Mouse (Mus musculus): Measurements from ENCODE around the gene Tas2r126. TPM values are rescaled to one million over a fixed set of nuclear protein-coding genes. Genes with fewer than 3 reads are reported as not detected.

The Tas2r126 gene
- total RNA-seq (2012; rRNA removed) (not detected in 2 replicates), polyA plus RNA-seq (2012; ENCODE audit: insufficient read depth in 1 of 2, insufficient read length in 2 of 2, low read depth in 1 of 2, low replicate concordance in 2 of 2, missing spikeins in 1 of 2) (not detected)

GRCm38 (mm10) chr6:42434446-42434845, at the start of gene Tas2r126:
Tas2r126 (plus strand) TSS chr6:42434535.
- Histone ChIP-seq H3K9me3 (replicated peaks; ENCODE audit: insufficient read depth, low read length) (no peaks in the 10 kb centered on the region), H3K27ac (ENCODE audit: control insufficient read depth, low read depth, low read length) (no peak within 1 kb of the TSS), H3K36me3 (ENCODE audit: control insufficient read depth in 1 of 2, insufficient read depth in 2 of 2, low read length in 2 of 2) (no peaks in the 10 kb centered on the region), H3K9ac (ENCODE audit: control insufficient read depth, low read depth, low read length, poor library complexity, severe bottlenecking) (no peak within 1 kb of the TSS), H3K27me3 (ENCODE audit: control insufficient read depth in 1 of 2, insufficient read depth in 2 of 2, low read length in 2 of 2) (no peaks in the 10 kb centered on the region), H3K4me3 (ENCODE audit: control insufficient read depth in 1 of 2, insufficient read depth in 1 of 2, low read depth in 2 of 2, low read length in 2 of 2) (no peak within 1 kb of the TSS), H3K4me1 (ENCODE audit: control insufficient read depth in 1 of 2, insufficient read depth in 2 of 2, low read length in 2 of 2) (no peaks in the 10 kb centered on the region), H3K79me2 (ENCODE audit: control insufficient read depth, insufficient read depth, low read length, poor library complexity) (no peaks in the 10 kb centered on the region)
- no peak for DNase-seq (ENCODE audit: low read depth, low spot score)
- TF ChIP-seq SMC3 (IDR thresholded peaks at IDR 0.05; ENCODE audit: low read depth, low read length) (no peak), MEF2A (IDR thresholded peaks at IDR 0.05; ENCODE audit: extremely low read depth, insufficient replicate concordance, low read depth, low read length, poor library complexity, severe bottlenecking) (no peak), POLR2AphosphoS2 (IDR thresholded peaks at IDR 0.05; ENCODE audit: low read length) (no peak), NRF1 (IDR thresholded peaks at IDR 0.05; ENCODE audit: insufficient read depth, low read depth, low read length, poor library complexity, severe bottlenecking) (no peak), HCFC1 (IDR thresholded peaks at IDR 0.05; ENCODE audit: low read depth, low read length) (no peak), ZMIZ1 (IDR thresholded peaks at IDR 0.05; ENCODE audit: low read depth, low read length) (no peak), BHLHE40 (IDR thresholded peaks at IDR 0.05; ENCODE audit: borderline replicate concordance, low read depth, low read length) (no peak), GATA1 (IDR thresholded peaks at IDR 0.05; ENCODE audit: low read depth, low read length) (no peak), SIN3A (IDR thresholded peaks at IDR 0.05; ENCODE audit: low read length) (no peak), ZNF384 (IDR thresholded peaks at IDR 0.05; ENCODE audit: low read depth, low read length) (no peak), KAT2A (conservative IDR thresholded peaks at IDR 0.05; ENCODE audit: low read depth, low read length) (no peak), TAL1 (IDR thresholded peaks at IDR 0.05; ENCODE audit: low read length) (no peak), ZC3H11A (IDR thresholded peaks at IDR 0.05; ENCODE audit: low read depth, low read length) (no peak), CHD2 (IDR thresholded peaks at IDR 0.05; ENCODE audit: low read length) (no peak), ELF1 (IDR thresholded peaks at IDR 0.05; ENCODE audit: low read depth, low read length) (no peak), TCF12 (IDR thresholded peaks at IDR 0.05; ENCODE audit: low read depth, low read length) (no peak), EP300 (IDR thresholded peaks at IDR 0.05; ENCODE audit: low read depth in 1 of 2, low read length in 2 of 2) (no peak), CTCF (IDR thresholded peaks at IDR 0.05 in 2 of 3, conservative IDR thresholded peaks at IDR 0.05 in 1 of 3; ENCODE audit: control insufficient read depth in 1 of 3, insufficient read depth in 1 of 3, low read depth in 2 of 3, low read length in 3 of 3, poor library complexity in 1 of 3, severe bottlenecking in 1 of 3) (no peak), MAX (IDR thresholded peaks at IDR 0.05; ENCODE audit: low read length) (no peak), GABPA (IDR thresholded peaks at IDR 0.05; ENCODE audit: low read depth, low read length) (no peak)

GRCm38 (mm10) chr6:42385635-42386034, 48.7 kb upstream of the Tas2r126 start:
- H3K27ac ChIP-seq (ENCODE audit: control insufficient read depth, low read depth, low read length) = no peak overlapping the region
- no peaks in the 10 kb centered on the region for H3K79me2 ChIP-seq (ENCODE audit: control insufficient read depth, insufficient read depth, low read length, poor library complexity)
- H3K9ac ChIP-seq (ENCODE audit: control insufficient read depth, low read depth, low read length, poor library complexity, severe bottlenecking) = no peak overlapping the region
- no peak for DNase-seq (ENCODE audit: low read depth, low spot score)
- no peak overlapping the region for H3K4me3 ChIP-seq (ENCODE audit: control insufficient read depth in 1 of 2, insufficient read depth in 1 of 2, low read depth in 2 of 2, low read length in 2 of 2)
- TF ChIP-seq POLR2AphosphoS2 (IDR thresholded peaks at IDR 0.05; ENCODE audit: low read length) = no peak
- no peak for TF ChIP-seq CTCF (IDR thresholded peaks at IDR 0.05 in 2 of 3, conservative IDR thresholded peaks at IDR 0.05 in 1 of 3; ENCODE audit: control insufficient read depth in 1 of 3, insufficient read depth in 1 of 3, low read depth in 2 of 3, low read length in 3 of 3, poor library complexity in 1 of 3, severe bottlenecking in 1 of 3)
- no peak for TF ChIP-seq BHLHE40 (IDR thresholded peaks at IDR 0.05; ENCODE audit: borderline replicate concordance, low read depth, low read length)
- no peaks in the 10 kb centered on the region for H3K36me3 ChIP-seq (ENCODE audit: control insufficient read depth in 1 of 2, insufficient read depth in 2 of 2, low read length in 2 of 2)
- no peaks in the 10 kb centered on the region for H3K9me3 ChIP-seq (replicated peaks; ENCODE audit: insufficient read depth, low read length)
- H3K4me1 ChIP-seq (ENCODE audit: control insufficient read depth in 1 of 2, insufficient read depth in 2 of 2, low read length in 2 of 2) = no peaks in the 10 kb centered on the region
- peaks cover 14 to 17% of the 10 kb centered on the region in 2 experiments for H3K27me3 ChIP-seq (ENCODE audit: control insufficient read depth in 1 of 2, insufficient read depth in 2 of 2, low read length in 2 of 2)

All from MEL (cell line).